Mouse (Mus musculus): ENCODE results near the gene Tasp1. TPM values are rescaled to one million over a fixed set of nuclear protein-coding genes. Genes with fewer than 3 reads are reported as not detected.
"Not testable (repeated sequence)": the region's sequence is repeated elsewhere in the genome, so short reads cannot be mapped to it uniquely, and the experiment has no call there.

Tasp1 gene
- polyA plus RNA-seq, 1 experiment from 2014 or later = 18.4 TPM

- TF ChIP-seq CTCF (IDR thresholded peaks at IDR 0.05) = no peak
- ATAC-seq (no peak), DNase-seq (ENCODE audit: low read depth, low spot score) (no peak)
- ChIA-PET CTCF (no interaction called here), POLR2A (no interaction called here)
- in situ Hi-C loops (cut with MboI; ENCODE audit: low pct_unique_long_range_greater_than_20kb) = no loop called here
- no peaks in the 10 kb centered on the region for H3K27me3 ChIP-seq
These were observed 182.4 kb downstream of the Tasp1 start for GRCm38 (mm10) chr2:139884264-139884637.

DNA sequence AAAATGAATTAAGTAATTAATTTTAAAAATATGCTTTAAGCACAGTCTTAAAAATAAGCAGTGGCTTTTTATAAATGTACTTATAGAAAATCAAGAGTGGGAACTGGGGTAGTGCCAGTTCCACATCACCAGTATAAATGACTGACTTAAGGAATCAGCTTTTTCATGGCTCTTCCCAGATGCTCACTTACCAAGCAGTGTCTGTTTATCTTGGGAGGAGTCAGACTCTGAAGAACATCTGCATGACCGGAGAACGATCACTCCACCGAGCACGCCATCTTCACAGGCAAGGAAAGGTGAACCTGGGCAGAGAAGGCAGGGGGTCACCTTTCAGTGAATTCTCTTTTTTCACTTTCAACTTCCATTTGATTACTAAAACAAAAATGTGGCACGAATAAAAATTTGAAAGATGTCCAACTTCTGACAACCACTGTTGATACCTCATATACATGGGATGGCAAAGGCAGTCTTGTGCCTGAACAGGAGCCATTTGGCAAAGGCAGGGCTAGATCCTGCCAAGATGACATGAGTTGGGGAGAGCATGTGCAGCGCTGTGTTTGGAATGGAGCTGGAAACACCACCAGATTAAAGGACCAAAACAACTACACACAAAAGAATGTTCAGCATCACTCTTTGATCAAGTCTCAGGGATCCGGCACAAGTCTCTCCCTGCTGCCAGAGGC, 182.9 kb downstream of the Tasp1 start:
- ATAC-seq (no peak), DNase-seq (ENCODE audit: low read depth, low spot score) (no peak)
- no peaks in the 10 kb centered on the region for H3K27me3 ChIP-seq
- CTCF ChIA-PET = interaction anchor here (1.4 kb wide), 1 partner anchor 8 kb away, joined by 3 read pairs; no protein-coding TSS in a partner anchor
- POLR2A ChIA-PET = no interaction called here
- in situ Hi-C loops (cut with MboI; ENCODE audit: low pct_unique_long_range_greater_than_20kb) = no loop called here
- TF ChIP-seq CTCF (IDR thresholded peaks at IDR 0.05) = no peak

DNA sequence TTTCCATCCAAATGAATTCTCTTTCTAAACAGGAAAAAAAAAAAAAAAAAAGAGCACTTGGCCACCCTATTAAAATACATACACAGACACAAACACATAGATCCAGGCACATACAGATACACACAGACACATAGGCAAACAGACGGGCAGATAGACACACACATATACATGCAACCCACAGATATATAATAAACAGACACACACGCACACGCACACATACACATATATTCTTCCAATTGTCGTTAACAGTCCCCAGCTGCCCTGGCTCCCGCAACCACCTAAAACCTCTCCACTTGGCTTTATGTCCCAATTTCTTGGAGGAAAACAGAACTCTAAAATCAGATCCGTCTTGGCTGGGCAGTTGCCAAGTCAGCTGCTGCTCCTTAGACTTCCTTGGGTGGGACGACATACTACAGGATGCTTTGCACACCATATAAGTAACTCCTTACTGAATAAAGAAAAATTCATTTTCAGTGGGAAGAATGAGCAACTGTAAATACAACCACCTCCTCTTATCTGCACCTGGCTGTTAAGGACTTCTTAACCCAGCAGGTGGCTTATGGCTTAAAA, 188.5 kb downstream of the Tasp1 start:
- CTCF ChIA-PET = no interaction called here
- POLR2A ChIA-PET = no interaction called here
- H3K27me3 ChIP-seq = no peaks in the 10 kb centered on the region
- ATAC-seq (no peak), DNase-seq (ENCODE audit: low read depth, low spot score) (no peak)
- in situ Hi-C loops (cut with MboI; ENCODE audit: low pct_unique_long_range_greater_than_20kb) = no loop called here
- no peak for TF ChIP-seq CTCF (IDR thresholded peaks at IDR 0.05)

DNA sequence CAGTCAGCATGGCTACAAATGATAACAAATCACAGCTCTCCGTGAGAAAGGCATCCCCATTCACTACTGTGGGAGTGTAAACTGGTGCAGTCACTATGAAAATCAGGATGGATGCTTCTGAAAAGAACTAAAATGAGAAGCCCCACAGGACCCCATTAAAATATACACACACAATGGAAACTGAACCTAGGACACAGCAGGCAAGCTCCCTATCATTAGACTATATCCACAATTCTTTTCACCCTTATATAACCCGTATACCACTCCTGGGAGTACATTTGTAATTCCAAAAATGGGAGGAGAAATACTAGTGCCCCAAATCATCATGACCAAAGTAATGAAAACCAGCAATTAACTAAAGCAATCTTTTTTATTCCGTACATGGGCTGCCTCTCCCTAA, 190.7 kb downstream of the Tasp1 start:
- no peak for ATAC-seq
- in situ Hi-C loops (cut with MboI; ENCODE audit: low pct_unique_long_range_greater_than_20kb) = no loop called here
- no peaks in the 10 kb centered on the region for H3K27me3 ChIP-seq
- POLR2A ChIA-PET = no interaction called here
- CTCF ChIA-PET = interaction anchor here (0.8 to 1.5 kb wide), 2 partner anchors 20 to 149 kb away, joined by 3 read pairs; no protein-coding TSS in a partner anchor
- DNase-seq (ENCODE audit: low read depth, low spot score) = no peak
- TF ChIP-seq CTCF (IDR thresholded peaks at IDR 0.05) = no peak

DNA sequence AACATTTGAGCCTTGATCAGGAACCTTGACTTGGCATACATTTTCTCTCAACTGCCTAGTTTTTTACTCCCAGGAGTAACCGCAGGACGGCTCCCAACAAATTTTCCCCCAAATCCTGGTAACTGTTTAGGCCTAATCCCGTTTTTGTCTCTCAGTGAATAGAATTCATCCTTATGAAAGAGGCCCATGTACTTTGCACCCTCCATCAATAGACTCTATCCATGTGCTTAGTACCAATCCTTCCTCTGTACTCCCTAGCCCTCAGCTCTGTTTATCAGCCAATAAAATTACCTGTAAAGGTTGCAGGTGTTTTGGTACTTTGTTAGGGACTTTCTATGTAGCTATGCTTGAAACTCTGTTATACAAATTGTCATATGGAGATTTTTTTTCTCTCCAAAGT, 192.4 kb downstream of the Tasp1 start:
- TF ChIP-seq CTCF (IDR thresholded peaks at IDR 0.05) = no peak
- ChIA-PET CTCF (interaction anchor here (0.9 to 1.5 kb wide), 2 partner anchors 16 to 19 kb away, joined by 3 read pairs; no protein-coding TSS in a partner anchor), POLR2A (no interaction called here)
- ATAC-seq (no peak), DNase-seq (ENCODE audit: low read depth, low spot score) (no peak)
- in situ Hi-C loops (cut with MboI; ENCODE audit: low pct_unique_long_range_greater_than_20kb) = no loop called here
- no peaks in the 10 kb centered on the region for H3K27me3 ChIP-seq

GRCm38 (mm10) chr2:139873762-139874161, 192.8 kb downstream of the Tasp1 start:
- TF ChIP-seq CTCF (IDR thresholded peaks at IDR 0.05) = no peak
- no peaks in the 10 kb centered on the region for H3K27me3 ChIP-seq
- in situ Hi-C loops (cut with MboI; ENCODE audit: low pct_unique_long_range_greater_than_20kb) = no loop called here
- ATAC-seq (no peak), DNase-seq (ENCODE audit: low read depth, low spot score) (no peak)
- ChIA-PET CTCF (interaction anchor here (0.9 kb wide), 1 partner anchor 16 kb away, joined by 3 read pairs; no protein-coding TSS in a partner anchor), POLR2A (no interaction called here)

DNA sequence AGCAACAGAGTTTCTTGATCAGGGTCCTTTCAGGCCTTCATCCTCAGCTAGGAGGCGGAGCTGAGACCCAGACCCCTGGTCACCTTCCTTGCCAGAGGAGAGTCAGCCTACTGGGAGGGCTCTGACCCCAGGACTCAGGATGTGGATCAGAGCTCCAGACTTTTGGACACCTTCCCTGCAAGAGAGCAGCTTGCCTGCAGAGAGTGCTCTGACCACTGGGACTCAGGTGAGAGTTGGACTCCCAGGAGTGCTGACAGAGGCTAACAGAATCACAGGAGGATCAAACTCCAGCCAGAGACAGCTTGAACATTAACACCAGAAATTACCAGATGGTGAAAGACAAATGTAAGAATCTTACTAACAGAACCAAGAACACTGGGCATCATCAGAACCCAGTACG, 197.5 kb downstream of the Tasp1 start:
- H3K27me3 ChIP-seq; in situ Hi-C loops (cut with MboI; ENCODE audit: low pct_unique_long_range_greater_than_20kb); POLR2A ChIA-PET; ATAC-seq; DNase-seq (ENCODE audit: low read depth, low spot score); CTCF ChIA-PET: not testable (repeated sequence)

GRCm38 (mm10) chr2:139863396-139863795, 203.2 kb downstream of the Tasp1 start:
- ATAC-seq; in situ Hi-C loops (cut with MboI; ENCODE audit: low pct_unique_long_range_greater_than_20kb); POLR2A ChIA-PET; H3K27me3 ChIP-seq; DNase-seq (ENCODE audit: low read depth, low spot score); CTCF ChIA-PET: not testable (repeated sequence)

GRCm38 (mm10) chr2:139860133-139860494, 206.5 kb downstream of the Tasp1 start:
- TF ChIP-seq CTCF (IDR thresholded peaks at IDR 0.05) = no peak
- in situ Hi-C loops (cut with MboI; ENCODE audit: low pct_unique_long_range_greater_than_20kb) = no loop called here
- DNase-seq (ENCODE audit: low read depth, low spot score) (no peak), ATAC-seq (no peak)
- no peaks in the 10 kb centered on the region for H3K27me3 ChIP-seq
- ChIA-PET POLR2A (no interaction called here), CTCF (no interaction called here)

- in situ Hi-C loops (cut with MboI; ENCODE audit: low pct_unique_long_range_greater_than_20kb) = no loop called here
- no peak for DNase-seq (ENCODE audit: low read depth, low spot score)
These were observed 207.0 kb downstream of the Tasp1 start for GRCm38 (mm10) chr2:139859424-139860132.

DNA sequence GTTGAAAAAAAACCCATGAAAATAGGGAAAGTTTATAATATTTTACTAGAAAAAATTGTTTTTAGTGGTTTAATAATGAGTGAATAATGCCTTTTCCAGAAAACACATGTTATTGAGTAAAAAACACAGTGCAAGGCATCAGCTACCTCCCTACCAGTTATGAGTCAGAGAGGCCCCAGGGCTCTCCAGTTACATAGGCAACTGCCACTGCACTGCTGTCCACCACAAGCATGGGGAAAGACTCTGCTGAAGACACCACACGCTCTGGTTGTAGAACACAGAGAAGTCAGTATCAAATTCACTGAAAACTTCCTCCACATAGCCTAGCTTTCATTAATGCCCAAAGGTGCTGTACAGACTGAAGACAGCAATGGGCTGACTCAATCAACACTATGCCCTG, 217.0 kb downstream of the Tasp1 start:
- TF ChIP-seq CTCF (IDR thresholded peaks at IDR 0.05) = no peak
- DNase-seq (ENCODE audit: low read depth, low spot score) (no peak), ATAC-seq (peak; percentile 94)
- POLR2A ChIA-PET = no interaction called here
- CTCF ChIA-PET = no interaction called here
- in situ Hi-C loops (cut with MboI; ENCODE audit: low pct_unique_long_range_greater_than_20kb) = no loop called here
- no peaks in the 10 kb centered on the region for H3K27me3 ChIP-seq

More at GRCm38 (mm10) chr2:139859424-139860132, 207.0 kb downstream of the Tasp1 start:
- no peak for TF ChIP-seq CTCF (IDR thresholded peaks at IDR 0.05)
- ATAC-seq = no peak
- ChIA-PET CTCF (no interaction called here), POLR2A (no interaction called here)
- H3K27me3 ChIP-seq = no peaks in the 10 kb centered on the region
